Comparison of ENCODE assay signal across 10 mouse cellular contexts in genomic region chr1:134516491-134517198, GRCm38 (mm10). TPM values are rescaled to one million over a fixed set of nuclear protein-coding genes. Genes with fewer than 3 reads are reported as not detected.
DNase-seq lines count a peak whose midpoint lies in the region; ATAC-seq lines count a peak whose summit lies in the region.
"Had no signal": no experiment of that assay in that cellular context is flagged by ENCODE, and none has a peak within 500 bp of the region (broad histone marks: within the 10 kb centered on the region; RNA-seq: fewer than 3 reads in every experiment).

No protein-coding gene starts in this region.

- H3K4me3 ChIP-seq in heart, embryonic 10.5 days, result no peak overlapping the region
- no peak overlapping the region for H3K4me3 ChIP-seq in hindbrain, embryonic 13.5 days

- peaks cover 35% of the 10 kb centered on the region for H3K27me3 ChIP-seq in heart, embryonic 10.5 days (ENCODE audit: insufficient read depth, poor library complexity, severe bottlenecking)
- H3K27me3 ChIP-seq in hindbrain, embryonic 13.5 days, result peaks cover 31% of the 10 kb centered on the region

- peaks cover 22% of the 10 kb centered on the region for H3K4me1 ChIP-seq in heart, embryonic 10.5 days
- H3K4me1 ChIP-seq in hindbrain, embryonic 13.5 days (replicated peaks), result peaks cover 30% of the 10 kb centered on the region

- H3K4me2 ChIP-seq in hindbrain, embryonic 13.5 days, result no peak overlapping the region

- no peaks in the 10 kb centered on the region for H3K9me3 ChIP-seq in heart, embryonic 10.5 days
- H3K9me3 ChIP-seq in hindbrain, embryonic 13.5 days, result no peaks in the 10 kb centered on the region

- no peak for ATAC-seq in hindbrain, embryonic 13.5 days (ENCODE audit: low FRiP score)
- no peak for ATAC-seq in frontal cortex, adult (ENCODE audit: low TSS enrichment)

- WGBS in heart, embryonic 10.5 days, result 26% methylated on average over 4 of the region's 4 CpGs
- WGBS in hindbrain, embryonic 13.5 days, result 23% methylated on average over 4 of the region's 4 CpGs

- DNase-seq in heart, embryonic 10.5 days (ENCODE audit: low spot score), result peak; percentile 78
- no peak for DNase-seq in heart, postnatal 14 days
- DNase-seq in embryo, embryonic 10.5 days (ENCODE audit: low spot score), result peak; percentile 78
- peak; percentile 18 to 71 for DNase-seq in lung, postnatal 4 days
- no peak for DNase-seq in cerebellum, postnatal 36 days
- no peak for DNase-seq in spleen, postnatal 4 days (ENCODE audit: low spot score in 2 of 2)

- peak overlapping the region; percentile 19; the same call in 1 of the 2 replicates for H3K9ac ChIP-seq in hindbrain, embryonic 13.5 days

- intact Hi-C loops in heart, postnatal 14 days (cut with DNase I), result no loop called here

- no peaks in the 10 kb centered on the region for H3K36me3 ChIP-seq in heart, embryonic 10.5 days
- H3K36me3 ChIP-seq in hindbrain, embryonic 13.5 days, result no peaks in the 10 kb centered on the region

- H3K27ac ChIP-seq in heart, embryonic 10.5 days, result peak overlapping the region; percentile 33
- 0 out of 2 replicates have a peak overlapping the region, but pooled peaks have one; percentile 44 for H3K27ac ChIP-seq in hindbrain, embryonic 13.5 days

RNA-seq across cellular contexts. Expression of gene Rabif, which starts 22.2 kb away (rescaled TPM):
- 37.9 and 40.3 TPM in 2 replicates for polyA plus RNA-seq in heart, embryonic 10.5 days (2016; fragmentation: Nextera tagmentation; extraction: Ambion mirVana)
- 10 to 100 TPM; 10.4 to 10.6 TPM for total RNA-seq in heart, postnatal 14 days (2021)
- 62.9 and 67.3 TPM in 2 replicates for polyA plus RNA-seq in hindbrain, embryonic 13.5 days (2015; fragmentation: Nextera tagmentation; extraction: Ambion mirVana)

RNA-seq across cellular contexts. Expression of gene Mgat4e, which starts 32.8 kb away (rescaled TPM):
- polyA plus RNA-seq in heart, embryonic 10.5 days (2016; fragmentation: Nextera tagmentation; extraction: Ambion mirVana), result not detected in 2 replicates
- not detected for total RNA-seq in heart, postnatal 14 days (2021)
- not detected in 2 replicates for polyA plus RNA-seq in hindbrain, embryonic 13.5 days (2015; fragmentation: Nextera tagmentation; extraction: Ambion mirVana)
- total RNA-seq: gastrocnemius, postnatal 4 days had no signal
- polyA plus RNA-seq: thymus, postnatal 0 days had no signal

RNA-seq across cellular contexts. Expression of gene Kdm5b, which starts 43.3 kb away (rescaled TPM):
- polyA plus RNA-seq in heart, embryonic 10.5 days (2016; fragmentation: Nextera tagmentation; extraction: Ambion mirVana), result 28.9 and 42.5 TPM in 2 replicates
- total RNA-seq in heart, postnatal 14 days (2021), result 10 to 100 TPM; 25.5 to 25.8 TPM
- 99.4 and 103 TPM in 2 replicates for polyA plus RNA-seq in hindbrain, embryonic 13.5 days (2015; fragmentation: Nextera tagmentation; extraction: Ambion mirVana)

Comparison
In these comparisons a context has a peak if more than half of its experiments do, and no peak if none do; other contexts are left out.
1. DNase-seq: peak in heart, embryonic 10.5 days (single experiment), embryo, embryonic 10.5 days (single experiment) and lung, postnatal 4 days (2 of 2); none in heart, postnatal 14 days (0 of 2), cerebellum, postnatal 36 days (0 of 2) and spleen, postnatal 4 days (0 of 2).